Mouse (Mus musculus): ENCODE data around the gene Ubxn11.

The Ubxn11 gene

DNA sequence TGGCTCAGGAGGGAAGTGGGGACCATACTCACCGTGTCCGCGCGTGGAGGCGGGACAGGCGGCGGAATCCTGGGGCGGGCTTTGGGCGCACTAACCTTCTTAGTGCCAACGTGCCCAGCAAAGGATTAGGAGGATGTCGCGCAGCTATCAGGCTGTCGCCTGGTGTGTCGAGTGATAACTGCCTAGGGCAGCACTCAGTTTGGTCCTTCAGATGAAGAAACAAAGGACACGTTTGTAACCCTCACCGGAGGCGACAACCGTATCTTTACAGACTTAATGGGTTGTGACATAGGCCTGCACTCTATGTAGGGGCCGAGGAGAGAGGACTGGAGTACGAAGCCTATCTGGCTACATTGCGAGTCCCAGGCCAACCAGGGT, 361 bp downstream of the Ubxn11 start:
- TF ChIP-seq GATA4 (IDR thresholded peaks at IDR 0.05; ENCODE audit: insufficient replicate concordance, low read length), result no peak

DNA sequence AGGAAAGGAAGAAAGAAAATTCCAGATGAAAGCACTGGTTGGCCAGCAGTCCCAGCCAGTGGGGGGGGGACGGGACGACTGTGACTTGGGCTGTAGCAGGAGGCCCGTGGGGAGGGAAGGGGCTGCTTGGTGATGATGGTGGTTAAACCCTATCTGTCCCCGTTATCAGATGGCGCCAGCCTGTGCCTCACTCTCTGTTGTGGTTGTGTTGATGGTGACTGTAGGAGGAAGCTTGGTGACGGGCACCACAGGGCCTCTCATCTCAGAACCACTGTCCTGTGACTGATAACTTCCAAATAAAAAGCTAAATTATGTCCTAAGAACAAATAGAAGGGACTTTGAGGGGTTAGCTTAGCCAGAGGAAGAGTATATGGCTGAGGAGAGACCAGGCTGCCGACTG, 3.7 kb downstream of the Ubxn11 start:
- no peak for TF ChIP-seq GATA4 (IDR thresholded peaks at IDR 0.05; ENCODE audit: insufficient replicate concordance, low read length)

DNA sequence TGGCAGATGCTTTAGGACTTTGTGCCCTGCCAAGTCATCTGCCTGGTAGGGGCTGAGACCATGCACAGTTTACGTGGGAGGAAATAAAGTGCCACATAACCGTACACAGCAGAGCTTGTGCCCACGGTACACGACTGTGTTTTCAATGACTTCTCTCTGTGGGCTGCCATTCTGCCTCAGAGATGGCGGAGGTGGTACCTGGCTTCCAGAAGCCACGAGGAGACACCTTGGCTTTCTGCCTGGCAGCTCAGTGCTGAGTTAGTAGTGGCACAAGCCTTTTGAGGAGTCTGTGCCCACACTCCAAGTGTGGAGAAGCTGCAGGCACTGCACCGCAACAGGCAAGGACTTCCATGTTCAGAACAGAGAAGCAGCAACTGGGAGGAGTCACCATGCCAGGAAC, 5.4 kb downstream of the Ubxn11 start:
- no peak for TF ChIP-seq GATA4 (IDR thresholded peaks at IDR 0.05; ENCODE audit: insufficient replicate concordance, low read length)

DNA sequence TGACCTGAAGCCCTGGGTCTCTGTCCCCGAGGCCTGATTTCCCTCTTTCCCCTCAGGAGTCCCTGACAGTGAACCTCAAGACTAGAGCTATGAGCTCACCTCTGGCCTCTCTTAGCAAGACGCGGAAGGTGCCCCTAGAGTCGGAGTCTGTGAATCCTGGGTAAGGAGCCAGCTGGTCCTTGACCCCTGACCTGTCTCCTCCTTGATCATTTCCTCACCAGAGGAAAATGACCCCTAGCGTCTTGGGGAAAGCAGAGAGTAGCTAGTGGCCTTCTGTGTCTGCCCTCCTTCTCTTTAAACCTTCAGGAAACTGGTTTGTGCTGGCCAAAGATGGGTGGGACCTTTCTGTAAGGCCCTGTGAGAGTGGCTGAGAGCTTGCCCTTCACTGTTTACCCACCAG, 5.8 kb downstream of the Ubxn11 start:
- no peak for TF ChIP-seq GATA4 (IDR thresholded peaks at IDR 0.05; ENCODE audit: insufficient replicate concordance, low read length)

DNA sequence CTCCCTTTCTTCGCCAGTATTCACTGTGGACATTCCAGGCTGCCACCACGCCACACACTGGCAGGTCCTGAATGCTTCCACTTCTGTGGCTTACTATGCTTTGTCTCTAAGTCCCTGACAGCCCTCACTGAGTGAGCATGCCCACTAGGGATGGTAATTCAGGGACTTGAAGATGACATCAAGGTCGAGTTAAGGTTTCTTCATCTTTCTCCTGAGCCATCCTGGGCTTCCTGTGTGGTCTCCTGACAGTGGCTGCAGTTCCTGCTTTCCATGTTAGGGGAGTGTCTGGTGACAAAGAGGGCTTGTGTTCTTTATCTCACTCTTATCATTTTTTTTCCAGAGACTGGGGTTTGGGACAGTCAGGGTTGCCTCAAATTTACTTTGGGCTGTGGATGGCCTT, 8.3 kb downstream of the Ubxn11 start:
- TF ChIP-seq GATA4 (IDR thresholded peaks at IDR 0.05; ENCODE audit: insufficient replicate concordance, low read length), result no peak

DNA sequence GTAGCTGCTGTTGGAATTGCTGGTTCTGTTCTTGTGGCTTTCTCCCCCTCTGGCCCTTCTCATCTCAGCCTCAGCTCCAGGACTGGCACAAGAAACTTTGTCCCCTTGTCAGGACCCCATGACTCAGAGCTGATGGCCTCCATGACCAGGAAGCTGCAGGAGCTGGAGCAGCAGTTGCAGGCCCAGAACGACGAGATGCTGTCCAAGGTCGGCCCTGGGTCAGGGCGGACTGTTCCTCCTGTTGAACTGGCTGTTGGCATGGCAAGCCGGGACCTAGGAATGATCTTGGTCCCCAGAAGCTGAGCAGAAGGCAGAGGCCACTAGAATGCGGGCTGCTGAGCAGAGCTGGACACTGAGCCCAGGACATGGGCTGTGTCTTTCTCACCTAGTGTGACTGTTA, 10.0 kb downstream of the Ubxn11 start:
- TF ChIP-seq GATA4 (IDR thresholded peaks at IDR 0.05; ENCODE audit: insufficient replicate concordance, low read length), result no peak

DNA sequence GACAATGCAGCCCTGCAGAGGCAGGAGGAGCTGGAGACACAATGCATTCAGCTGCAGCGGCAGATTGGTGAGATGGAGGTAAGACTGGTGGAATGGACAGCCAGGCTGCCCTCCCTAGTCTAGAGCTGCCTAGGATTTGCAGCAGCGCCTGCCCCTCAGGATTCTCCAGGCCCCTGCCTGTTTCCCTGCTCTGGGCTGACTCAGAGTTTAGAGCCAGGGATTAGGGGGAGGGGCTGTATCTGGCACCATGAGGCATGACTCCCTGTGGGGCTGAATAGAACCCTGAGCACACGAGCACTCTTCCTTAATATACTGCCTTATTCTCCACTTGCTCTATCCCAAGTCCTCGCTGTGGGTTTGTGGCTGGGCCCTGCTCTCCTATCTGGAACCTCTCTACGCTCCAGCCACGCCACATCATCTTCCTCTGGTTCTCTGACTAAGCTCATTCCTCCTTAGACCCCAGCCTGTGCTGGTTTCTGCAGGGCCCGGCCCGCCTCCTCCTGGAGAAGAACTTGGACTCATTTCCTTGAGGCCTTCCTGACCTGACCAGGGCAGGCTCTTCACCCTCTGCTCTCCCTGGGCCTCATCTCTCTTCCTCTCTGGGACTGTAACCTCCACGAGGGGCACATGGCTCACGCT, 11.1 kb downstream of the Ubxn11 start:
- no peak for TF ChIP-seq GATA4 (IDR thresholded peaks at IDR 0.05; ENCODE audit: insufficient replicate concordance, low read length)

DNA sequence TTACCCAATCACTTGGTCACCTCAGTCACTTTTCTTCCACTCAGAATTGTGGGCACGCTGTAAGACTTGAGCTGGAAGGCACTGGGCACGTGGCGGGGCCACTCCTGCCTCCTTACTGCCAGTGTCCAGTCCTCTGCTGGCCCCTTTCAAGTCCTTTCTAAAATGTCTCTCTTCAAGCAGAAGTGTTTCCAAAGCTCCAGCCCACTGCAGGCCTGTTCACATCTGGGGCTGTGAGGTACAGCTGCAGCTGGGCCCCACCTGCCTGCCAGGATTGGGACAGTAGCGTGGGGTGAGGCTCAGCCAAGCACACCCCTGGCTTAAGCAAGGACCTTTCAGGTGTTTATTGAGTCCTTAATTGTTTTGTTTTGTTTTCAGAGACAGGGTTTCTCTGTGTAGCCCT, 11.7 kb downstream of the Ubxn11 start:
- TF ChIP-seq GATA4 (IDR thresholded peaks at IDR 0.05; ENCODE audit: insufficient replicate concordance, low read length), result no peak

DNA sequence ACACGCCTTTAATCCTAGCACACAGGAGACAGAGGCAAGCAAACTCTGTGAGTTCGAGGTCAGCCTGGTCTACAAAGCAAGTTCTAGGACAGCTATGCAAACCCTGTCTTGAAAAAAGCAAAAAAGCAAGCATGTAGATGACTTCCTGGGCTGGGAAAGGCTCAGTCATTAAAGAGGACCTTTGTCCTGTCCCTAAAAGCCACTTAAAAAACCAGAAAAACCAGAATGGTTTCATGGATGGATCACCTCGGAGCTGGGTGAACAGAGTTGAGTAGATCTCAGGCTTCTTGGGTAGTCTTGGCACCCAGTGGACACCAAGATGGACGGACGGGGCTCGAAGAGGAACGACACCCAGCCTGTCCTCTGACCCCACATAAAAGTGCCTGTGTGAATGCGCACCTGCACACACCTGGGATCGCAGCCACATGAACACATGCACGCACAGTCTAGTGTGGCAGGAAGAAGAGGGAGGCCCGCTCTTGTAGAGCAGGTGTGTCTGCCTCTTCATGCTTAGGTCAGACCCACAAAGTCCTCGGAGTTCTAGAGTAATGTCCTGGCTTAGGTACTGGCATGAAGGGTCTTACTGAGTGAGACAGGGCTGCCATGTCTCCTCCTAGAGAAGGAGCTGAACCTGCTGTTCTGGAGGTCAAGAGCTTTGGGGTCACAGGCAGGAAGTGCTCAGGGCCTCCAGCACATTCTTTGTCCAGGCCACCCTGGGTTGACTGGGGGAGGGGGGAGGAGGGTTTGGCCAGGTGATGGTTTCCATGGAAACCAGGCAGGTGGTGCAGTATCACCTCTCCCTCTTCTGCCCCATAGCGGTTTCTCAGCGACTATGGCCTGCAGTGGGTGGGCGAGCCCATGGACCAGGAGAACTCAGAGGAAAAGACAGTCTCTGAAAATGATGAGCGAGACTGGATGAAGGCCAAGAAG, 13.1 kb downstream of the Ubxn11 start:
- TF ChIP-seq GATA4 (IDR thresholded peaks at IDR 0.05; ENCODE audit: insufficient replicate concordance, low read length), result no peak

DNA sequence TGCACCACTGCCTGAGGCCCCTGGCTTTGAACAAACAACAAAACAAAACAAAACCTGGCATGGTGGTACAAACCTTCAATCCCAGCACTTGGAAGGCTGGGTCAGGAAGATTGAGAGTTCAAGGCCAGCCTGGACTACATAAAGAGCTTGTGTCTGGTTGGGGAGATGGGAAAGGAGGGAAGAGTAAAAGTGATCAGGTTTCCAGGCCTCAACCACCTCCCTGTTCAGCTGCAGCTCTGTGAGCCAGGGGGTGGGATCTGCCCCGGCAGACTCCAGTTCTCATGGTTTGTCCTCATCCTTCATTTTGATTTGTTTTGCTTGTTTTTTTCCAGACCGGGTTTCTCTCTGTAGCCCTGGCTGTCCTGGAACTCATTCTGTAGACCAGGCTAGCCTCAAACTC, 14.1 kb downstream of the Ubxn11 start:
- TF ChIP-seq GATA4 (IDR thresholded peaks at IDR 0.05; ENCODE audit: insufficient replicate concordance, low read length), result no peak

DNA sequence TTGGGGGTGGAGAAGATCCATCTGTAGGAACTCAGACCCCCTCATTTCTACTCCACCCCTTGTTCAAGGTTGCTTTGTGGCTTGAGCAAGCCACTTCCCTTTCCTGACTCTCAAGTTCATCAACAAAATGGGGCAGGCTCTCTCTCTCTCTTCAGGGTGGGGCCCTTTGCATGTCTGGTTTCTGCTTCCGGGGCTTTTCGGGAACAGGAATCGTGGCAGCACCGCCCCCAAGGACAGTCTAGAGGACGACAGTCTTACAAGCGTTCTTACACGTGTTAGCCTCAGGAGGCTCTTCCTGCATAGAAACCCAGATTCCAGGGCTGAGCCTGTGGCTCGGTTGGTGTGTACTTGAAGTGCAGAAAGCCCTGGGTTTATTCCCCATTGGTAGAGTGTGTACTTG, 14.6 kb downstream of the Ubxn11 start:
- TF ChIP-seq GATA4 (IDR thresholded peaks at IDR 0.05; ENCODE audit: insufficient replicate concordance, low read length), result no peak

DNA sequence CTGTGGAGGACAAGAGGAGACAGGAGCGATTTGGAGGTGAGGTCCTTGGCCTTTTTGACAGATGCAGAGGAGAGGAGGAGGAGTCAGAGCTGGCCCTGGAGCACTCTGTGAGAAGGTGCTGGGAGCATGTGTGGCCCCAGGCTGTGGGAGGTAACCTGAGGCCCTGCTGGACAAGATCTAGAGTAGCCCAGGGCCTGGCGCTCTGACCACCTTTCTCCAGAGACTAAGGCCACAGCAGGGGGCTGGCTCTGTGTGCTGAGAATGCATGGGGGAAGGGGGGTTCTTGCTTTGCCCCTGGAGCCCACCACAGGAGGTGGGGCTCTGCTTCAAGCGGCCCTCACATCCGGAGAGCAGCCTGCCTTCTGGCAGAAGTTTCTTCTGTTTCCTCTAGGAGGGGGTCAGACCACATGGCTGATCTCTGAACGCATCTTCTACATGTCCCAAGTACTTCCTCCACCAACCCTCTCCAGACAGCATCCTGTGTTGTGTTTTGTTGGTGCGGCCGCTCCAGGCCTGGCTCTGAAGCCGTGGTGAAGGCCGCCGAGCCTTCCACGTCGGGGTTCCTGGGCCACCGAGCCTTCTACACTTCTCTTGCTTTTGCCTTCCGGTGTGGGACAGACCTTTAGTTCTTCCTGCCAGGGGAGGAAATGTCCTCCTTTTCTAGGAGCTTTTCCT, 15.9 kb downstream of the Ubxn11 start:
- no peak for TF ChIP-seq GATA4 (IDR thresholded peaks at IDR 0.05; ENCODE audit: insufficient replicate concordance, low read length)

DNA sequence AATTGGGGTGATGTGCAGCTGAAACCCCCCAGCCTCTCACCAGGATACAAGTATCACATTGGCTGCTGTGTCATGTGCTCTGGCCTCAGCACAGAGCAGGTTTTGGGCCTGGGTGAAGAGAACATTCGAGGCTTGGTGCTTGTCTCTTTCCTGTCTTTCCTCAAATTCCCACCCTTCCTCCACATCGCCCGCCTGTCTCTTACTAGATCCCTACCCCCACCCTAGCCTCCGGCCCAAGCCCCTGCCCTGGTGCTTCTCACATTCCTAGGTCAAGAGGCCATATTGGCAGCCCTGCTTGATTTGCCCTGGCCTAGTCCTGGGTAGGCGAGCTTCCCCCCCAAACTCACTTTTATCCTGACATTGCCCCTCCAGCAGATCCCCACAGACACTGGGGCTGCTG, 16.7 kb downstream of the Ubxn11 start:
- TF ChIP-seq GATA4 (IDR thresholded peaks at IDR 0.05; ENCODE audit: insufficient replicate concordance, low read length), result no peak

DNA sequence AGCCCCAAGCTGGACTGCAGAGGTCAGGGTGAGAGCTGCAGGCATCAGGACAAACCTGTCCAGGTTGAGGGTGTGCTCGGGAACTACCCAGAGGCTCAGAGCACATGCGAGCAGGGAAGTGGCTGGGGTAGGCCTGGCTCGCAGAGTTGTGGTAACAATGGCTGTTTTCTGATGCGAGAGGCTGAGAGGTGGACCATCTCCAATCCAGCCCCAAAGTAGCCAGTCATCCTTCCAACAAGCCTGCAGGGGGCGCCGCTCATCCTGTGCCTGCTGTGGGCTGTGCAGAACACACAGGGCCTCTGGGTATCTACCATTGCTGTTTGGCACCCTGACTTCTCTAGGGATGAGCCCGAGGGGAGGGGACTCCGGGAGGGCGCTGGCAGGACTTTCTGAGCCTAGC, 17.3 kb downstream of the Ubxn11 start:
- TF ChIP-seq GATA4 (IDR thresholded peaks at IDR 0.05; ENCODE audit: insufficient replicate concordance, low read length), result no peak

DNA sequence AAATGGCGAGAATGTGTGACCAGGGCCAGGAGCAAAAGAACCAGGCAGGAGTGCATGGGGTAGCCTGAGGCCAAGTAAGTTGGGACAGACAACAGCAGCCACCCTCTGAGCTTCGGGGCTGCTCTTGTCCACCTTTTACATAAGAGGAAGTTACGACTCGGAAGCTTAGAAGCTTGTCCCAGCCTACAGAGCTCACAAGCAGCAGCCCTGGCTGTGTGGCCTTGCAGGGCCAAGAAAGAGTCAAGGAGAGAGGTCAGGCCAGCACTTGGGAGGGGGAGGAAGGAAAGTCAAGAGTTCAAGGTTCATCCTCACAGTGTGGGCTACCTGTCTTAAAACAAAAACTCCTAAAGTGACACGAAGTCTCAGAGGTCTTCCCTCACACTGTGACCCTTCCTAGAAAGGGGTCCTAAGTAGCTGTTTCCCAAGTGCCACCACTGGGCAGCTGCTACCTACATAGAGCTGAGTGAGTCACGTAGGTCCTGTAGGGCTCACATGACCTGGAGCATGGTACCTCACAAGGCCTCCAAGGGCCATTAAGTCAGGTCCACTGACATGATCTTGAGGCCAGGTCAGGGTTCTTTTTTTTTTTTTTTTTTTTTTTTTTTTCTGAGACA, 17.9 kb downstream of the Ubxn11 start:
- no peak for TF ChIP-seq GATA4 (IDR thresholded peaks at IDR 0.05; ENCODE audit: insufficient replicate concordance, low read length)

DNA sequence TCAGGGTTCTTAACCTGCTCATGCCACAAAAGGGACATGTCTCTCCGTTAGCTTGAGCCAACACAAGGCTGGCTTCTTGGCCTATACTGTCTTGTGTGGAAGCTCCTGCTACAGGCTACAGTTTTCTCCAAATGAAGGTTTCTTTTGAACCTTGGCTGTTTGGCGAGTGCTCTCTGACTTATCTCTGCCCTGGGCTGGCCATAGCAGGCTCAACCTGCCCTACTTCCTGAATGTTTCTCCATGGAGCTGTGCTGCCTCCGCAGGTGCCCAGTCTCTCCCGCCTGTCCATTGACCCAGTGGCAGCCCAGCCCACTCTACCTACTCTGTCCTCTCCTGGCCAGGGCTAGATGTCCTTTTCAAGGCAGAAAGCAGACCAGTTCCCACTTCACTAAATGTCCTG, 18.5 kb downstream of the Ubxn11 start:
- TF ChIP-seq GATA4 (IDR thresholded peaks at IDR 0.05; ENCODE audit: insufficient replicate concordance, low read length), result no peak
